Mouse (Mus musculus): ENCODE results near the gene Rpl5.
A peak's percentile ranks its signal among the peaks of the same experiment; 100 is the strongest.
"Not testable (repeated sequence)": the region's sequence is repeated elsewhere in the genome, so short reads cannot be mapped to it uniquely, and the experiment has no call there.

Gene Rpl5

DNA sequence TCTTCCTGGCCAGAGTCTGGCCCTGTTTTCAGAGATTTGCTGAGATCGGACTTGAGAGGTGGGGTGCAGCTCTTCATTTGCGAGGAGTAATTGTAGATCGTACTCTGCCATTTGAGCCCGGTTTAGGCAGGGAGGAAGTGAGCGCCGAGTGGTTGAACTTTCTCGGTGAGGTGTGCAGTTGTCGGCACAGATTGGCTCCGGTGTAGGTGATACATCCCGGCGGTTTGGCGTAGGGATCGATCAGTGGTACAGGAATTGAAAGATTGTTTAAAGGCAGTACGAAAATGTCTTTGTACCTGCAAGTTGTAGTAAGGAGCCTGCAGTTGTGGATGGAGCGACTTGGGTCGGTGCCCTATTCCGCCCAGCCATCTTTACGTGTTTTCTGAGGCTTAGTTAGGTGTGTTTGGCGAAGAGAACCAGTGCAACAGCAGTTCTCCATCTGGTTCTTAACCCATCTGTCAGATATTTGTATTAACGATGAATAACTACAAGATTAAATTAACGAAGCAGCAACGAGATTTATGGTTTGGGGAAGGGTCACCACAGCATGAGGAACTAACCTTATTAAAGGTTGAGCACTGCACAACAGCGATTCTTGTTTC is 813 bp downstream of the Rpl5 start:
- peak; percentile 25 for DNase-seq (ENCODE audit: low read depth)

DNA sequence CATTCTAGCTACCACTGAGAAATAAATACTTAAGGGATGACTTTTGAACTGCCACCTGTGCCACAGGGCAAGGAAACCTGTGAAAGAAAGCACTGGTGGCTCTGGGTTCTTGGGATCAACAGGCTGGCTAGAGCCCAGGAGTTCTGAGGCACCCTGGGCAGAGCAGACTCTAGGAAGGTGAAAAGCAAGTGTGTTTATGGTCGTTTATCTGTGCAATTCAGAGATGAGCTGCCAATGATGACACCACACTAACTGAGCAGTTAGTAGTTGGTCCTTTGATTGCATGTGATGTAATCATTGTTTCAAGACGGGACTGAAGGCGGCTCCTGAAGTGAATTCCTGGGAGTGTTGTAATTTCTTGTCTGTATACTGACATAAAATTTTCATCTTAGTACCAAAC is 4.0 kb downstream of the Rpl5 start:
- no peak for DNase-seq (ENCODE audit: low read depth)

DNA sequence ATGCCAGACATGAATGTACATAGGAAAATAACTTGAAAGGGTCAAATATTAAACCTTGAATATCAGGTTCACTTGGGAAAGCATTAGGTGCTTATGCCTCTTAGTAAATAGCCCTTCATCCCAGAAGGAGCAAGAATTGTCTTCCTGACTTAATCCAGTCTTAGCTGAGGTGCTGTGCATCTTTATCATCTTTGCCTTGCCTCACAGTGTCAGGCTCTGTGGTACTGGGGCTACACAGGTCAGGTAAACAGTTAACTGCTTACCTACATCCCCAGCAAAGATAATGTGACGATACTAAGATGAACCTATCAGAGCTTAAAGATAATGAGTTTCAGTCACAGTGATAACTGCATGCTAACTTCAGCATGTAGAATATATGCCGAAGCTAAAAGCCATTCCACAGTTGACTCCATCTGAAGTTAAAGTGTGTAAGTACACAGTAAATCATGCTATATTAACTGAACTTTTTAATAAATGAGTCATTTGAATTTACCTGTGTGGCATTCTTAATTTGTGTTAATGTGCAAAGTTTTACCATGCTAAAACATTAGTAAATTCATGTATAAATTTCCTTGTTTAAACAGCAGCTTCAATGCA is 8.3 kb downstream of the Rpl5 start:
- DNase-seq (ENCODE audit: low read depth), result no peak

DNA sequence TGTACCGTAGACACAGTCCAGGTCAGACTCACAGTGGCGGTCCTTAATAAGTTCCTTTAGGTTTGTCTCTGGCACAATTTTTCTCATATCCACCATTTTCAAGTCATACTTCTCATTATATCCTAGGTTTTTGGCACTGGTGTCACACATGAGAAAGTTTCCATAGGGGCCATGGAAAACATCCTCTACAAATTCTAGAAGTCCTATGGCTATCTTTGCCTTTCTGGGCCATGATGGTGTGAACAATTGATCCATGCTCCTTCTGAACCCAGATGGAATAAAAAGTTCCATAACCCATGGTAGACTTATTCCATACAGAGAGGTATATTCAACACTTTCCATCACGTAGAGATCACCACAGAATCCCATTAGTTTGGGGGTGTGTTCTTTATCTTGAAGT is 9.4 kb downstream of the Rpl5 start:
- DNase-seq (ENCODE audit: low read depth), result no peak

DNA sequence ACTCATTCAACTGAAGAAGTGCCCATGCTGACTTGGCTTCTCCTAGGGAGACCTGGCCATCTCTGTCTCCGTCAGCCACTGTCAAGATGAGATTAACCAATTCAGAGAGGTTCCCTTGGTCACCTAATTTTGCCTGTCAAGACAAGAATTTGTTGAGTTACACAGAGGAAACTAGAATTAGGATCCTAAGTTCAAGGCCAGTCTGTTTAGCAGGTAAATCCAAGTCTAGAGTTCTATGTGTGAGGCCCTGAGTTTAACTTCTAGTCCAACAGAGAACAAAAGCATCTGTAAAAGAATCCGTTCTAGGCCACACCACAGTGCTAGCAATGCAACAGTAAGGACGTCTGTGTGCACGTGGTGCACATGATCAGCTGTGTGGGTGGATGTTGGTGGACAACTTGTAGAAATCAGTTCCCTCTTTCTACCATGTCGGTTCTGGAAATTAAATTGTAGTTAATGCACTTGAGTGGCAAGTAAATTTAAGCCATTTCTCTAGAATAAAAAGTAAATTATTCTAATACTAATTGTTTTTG is 9.8 kb downstream of the Rpl5 start:
- DNase-seq (ENCODE audit: low read depth), result no peak

DNA sequence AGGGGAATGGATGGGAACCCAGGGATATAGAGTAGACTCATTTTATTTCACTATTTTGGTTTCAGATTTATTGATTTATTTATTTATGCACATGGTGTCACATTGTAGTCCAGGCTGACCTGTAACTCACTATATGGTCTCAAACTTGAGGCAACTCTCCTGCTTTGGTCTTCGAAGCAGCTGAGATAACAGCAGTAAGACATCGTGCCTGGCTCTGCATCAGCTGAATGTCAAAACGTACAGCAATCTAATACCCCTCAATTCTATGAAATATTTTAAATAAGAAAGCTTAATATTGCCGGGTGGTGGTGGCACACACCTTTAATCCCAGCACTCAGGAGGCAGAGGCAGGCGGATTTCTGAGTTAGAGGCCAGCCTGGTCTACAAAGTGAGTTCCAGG is 10.7 kb downstream of the Rpl5 start:
- DNase-seq (ENCODE audit: low read depth), result no peak

DNA sequence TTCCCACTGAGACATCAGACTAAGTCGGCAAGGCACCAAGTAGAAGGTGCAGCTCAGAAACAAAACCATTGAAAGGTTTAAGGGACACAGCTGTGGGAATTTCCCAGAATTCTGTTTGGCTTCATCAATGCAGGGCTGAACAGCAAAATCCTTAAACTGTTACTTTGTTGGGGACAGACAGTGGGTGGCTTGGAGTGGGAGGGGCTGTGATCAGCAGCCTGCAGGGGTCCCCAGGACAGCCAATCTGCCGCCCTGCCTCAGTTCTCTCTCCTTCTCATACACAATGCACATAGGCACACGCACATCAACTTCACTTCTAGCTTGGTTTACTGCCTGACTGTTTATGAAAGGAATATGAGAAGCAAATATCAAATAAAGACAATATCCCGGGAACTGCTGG is 15.0 kb downstream of the Rpl5 start:
- no peak for DNase-seq (ENCODE audit: low read depth)

DNA sequence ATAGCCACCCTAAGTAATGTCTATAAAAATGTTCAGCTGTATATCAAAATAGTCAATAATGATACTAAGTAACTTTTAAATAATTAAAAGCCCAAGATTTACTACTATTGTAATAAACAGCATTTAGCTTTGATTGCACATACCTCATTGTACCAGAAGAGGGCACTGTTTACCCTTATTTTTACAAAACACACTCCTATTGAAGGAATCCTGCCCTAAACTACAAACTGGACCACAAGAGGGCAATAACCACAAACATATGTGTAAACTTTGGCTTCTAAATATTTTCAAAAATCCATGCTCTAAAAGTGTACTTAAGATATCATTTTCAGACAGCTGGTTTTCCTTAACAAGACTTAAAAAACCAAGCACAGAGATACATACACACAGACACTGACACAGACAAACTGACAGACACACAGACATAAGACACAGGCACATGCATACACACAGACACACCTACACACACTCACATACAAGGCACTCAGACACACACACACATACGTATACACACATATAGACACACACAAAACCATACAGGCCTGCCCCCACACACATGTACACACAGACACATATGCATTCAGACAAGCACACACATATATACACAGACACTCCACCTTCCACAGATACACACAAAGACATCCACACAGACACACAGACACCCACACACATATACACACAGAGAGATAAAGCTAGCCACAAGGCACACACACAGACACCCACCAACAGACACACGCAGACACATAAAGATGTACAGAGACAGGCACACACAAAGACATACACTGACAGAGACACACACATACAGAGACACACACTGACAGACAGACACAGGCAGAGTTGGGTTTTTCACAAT is 21.3 kb downstream of the Rpl5 start:
- peak; percentile 68 for DNase-seq (ENCODE audit: low read depth)

DNA sequence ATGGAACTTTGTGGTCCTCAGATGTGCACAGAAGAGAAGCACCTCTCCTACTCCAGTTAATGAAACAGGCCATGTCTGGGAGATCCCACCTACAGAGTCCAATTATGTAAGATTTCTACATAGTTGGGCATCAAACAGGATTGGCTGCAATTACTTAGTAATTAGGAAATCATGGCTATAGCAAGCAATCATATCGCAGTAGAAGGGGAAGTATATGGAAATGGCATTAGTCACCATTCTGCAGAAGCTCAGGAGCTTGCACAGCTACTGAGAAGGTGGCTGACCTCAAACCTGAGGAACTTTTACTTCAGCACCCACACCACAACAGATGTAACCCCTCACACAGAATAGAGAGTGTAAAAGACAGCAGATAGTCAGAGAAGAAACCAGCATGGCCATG is 22.5 kb downstream of the Rpl5 start:
- DNase-seq (ENCODE audit: low read depth), result no peak

DNA sequence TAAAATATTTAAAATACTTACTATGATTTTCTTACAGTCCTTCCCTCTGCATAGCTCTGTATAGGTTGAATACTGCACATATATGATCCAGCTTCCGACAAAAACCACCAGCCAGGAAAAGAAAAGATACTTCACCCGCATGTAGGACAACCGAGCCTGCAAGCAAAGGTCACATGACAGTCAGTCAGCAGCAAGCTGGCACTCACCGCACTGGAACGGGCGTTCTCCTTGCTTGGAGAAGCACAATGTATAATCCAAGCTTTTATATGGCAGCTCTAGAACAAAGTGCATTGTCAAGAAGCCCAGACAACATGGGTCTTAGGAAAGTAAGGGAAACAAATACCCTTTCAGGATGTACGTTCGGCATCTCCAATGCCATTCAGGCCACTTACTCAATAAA is 24.3 kb downstream of the Rpl5 start:
- no peak for DNase-seq (ENCODE audit: low read depth)

DNA sequence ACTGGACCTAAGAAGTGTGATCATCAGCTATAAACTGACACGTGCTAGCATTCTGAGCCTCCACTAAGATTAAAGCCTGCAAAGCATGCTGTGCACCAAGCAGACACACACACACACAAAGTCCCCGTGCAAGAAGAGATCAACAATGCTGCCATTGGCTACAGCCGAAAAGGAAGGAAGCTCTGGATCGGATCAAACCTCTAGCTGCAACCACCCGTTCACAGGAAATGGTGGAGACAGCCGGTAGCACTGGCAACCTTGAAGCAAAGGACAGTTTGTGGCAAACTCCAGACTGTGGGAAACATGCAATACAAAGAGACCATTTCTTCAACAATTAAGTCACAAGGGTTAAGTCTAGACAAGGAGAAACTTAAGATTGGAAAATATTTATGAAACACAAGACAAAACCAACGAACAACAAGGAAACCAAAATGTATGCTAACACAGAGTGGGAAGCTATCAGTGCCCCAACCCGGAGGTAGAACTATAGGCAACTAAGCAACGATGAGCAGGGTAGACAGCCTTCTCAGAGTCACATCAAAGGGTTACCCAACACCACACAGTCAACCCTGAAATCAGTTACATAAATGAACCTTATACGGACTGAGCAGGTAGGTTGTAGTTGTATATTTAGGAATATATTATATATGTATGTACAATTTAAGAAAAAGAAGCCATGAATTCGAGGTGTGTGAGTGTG is 26.4 kb downstream of the Rpl5 start:
- DNase-seq (ENCODE audit: low read depth), result no peak

DNA sequence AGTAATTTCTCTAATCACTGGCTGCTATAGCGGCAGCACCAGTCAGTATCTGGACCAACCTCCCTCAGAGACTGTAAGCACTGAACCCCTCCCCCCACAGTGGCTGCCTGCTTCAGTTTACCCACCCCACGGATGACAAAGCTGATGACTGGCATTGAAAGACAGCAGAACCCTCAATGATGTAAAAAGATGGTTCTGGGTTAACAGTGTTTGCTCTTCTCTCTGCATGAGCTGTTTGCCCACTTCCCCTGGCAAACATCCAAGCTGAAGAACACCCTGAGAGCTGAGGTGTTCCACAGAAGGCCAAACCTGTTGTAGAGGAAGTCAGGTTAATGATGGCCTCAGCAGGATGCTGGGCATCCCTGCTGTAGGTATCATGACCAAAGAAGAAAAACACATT is 32.3 kb downstream of the Rpl5 start:
- DNase-seq (ENCODE audit: low read depth), result no peak

DNA sequence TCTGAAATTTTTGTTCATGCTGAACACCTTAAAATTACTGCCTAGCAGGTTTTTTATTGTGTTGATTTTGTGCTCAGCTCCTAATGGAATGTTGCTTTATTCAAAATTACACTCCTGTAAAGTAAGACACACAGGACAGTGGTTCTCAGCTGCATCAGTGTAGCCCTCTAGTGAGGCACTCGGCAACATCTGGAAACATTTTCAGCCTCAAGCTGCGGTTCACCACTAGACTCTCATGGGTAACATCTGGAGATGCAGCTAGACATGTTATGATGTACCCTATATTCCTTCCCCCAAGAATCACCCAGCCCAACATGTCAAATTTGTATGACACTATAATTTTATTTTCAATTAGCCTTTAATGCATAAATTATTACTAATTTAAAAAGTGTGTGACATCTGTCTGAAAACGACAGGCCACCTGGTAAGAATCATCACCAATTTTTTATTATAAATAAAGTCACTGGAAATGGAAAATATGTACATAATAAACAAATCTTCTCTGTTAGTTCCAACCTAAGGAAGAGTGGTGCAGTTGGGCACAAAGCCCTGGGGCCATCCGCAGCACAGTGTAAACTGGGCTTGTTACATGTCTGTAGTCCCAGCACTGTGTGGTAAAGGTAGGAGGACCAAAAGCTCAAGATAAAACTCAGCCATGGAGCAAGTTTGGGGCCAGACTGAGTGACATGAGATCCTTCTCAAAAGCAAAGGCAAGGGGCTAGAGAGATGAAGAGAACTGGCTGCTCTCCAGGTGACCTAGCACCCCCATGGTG is 33.1 kb downstream of the Rpl5 start:
- DNase-seq (ENCODE audit: low read depth), result no peak

DNA sequence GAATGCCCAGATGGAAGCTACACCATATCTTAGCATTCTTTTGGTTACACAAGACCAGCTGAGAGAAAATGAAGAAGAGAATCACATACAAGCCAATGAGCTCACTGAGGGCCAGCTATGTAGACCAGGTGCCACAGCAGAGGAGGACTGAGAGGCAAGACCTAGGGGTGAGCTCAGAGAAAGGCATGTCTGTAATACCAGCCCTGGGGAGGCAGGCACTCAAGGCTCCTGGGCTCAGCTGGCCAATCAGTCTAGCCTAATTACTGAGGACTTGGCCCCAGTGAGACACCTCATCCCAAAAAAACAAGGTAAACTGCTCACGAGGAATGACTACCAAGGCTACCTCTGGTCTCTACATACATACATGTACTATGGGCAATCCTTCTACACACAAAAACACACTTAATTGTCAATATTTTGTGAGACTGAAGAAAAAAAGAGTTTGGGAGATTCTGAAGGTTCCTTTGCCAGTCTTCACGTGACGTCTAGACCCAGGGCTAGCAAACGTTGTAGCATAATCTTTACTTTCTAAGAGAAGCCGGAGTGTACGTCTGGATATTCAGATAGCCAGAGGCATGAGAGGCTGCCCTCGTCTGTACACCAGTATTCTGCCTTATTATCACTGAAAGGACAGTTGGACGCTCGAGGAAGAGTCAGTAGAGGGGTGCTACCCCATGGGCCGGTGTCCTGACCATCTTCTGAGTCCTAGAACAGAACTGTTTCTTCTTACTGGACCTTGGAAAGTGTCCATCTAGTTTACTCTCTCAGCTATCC is 34.7 kb downstream of the Rpl5 start:
- DNase-seq (ENCODE audit: low read depth), result no peak

DNA sequence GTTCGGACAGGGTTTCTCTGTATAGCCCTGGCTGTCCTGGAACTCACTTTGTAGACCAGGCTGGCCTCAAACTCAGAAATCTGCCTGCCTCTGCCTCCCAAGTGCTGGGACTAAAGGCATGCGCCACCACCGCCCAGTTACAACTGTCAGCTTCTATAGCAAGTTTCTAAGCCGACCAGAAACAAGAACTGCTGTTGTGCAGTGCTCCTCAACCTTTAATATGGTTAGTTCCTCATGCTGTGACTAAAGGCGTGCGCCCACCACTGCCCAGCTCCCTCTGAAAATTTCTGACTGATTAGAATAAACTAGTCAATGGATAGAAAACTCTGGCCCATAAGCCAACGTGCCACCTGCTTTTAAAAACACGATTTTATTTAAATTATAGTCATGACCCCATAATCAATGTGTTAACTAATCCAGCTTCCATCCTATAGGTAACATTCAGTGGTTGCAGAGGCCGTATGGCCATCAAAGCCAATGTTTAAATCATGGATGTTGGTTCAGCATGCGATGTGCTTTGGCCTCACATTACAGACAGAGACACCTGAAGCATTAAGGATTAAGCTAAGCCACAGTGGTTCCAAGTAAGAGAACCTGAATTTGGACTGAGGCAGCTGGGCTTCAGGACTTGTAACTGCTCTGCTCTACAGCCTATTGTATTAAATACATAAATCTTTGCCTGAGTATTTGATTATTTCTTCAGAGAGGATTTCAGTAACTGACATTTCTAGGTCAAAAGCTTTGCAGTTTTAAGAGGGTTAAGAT is 36.5 kb downstream of the Rpl5 start:
- no peak for DNase-seq (ENCODE audit: low read depth)

DNA sequence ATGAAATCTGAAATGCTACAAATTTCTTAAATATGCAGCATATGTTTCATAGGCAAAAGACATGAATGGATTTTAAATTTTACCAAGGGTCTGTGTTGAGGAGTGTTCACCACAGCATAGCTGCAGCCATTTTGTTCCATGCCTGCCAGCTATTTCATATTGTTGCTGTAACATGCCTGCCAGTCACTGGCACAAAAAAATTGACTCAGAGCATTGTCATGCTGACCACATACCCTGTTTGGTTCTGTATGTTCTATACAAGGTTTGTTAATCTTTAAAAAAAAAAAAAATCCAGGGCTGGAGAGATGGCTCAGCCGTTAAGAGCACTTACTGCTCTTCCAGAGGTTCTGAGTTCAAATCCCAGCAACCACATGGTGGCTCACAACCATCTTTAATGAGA is 38.2 kb downstream of the Rpl5 start:
- not testable (repeated sequence) for DNase-seq (ENCODE audit: low read depth)

DNA sequence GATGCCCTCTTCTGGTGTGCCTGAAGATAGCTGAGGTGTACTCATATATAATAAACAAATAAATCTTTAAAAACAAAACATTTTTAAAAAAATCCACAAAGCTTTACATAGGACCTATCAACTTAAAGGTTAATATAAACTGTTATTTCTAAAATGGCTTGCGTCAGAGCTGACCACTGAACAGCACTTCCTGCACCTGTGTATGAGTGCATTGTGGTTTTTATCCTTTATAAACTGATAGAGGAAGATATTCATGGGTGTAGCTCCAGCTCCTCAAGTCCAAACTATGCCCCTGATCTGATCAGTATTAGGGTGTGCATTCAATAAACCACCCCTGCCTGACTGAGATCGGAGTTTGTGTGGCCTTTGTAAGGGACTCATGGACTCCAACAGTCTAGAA is 38.6 kb downstream of the Rpl5 start:
- DNase-seq (ENCODE audit: low read depth), result no peak

DNA sequence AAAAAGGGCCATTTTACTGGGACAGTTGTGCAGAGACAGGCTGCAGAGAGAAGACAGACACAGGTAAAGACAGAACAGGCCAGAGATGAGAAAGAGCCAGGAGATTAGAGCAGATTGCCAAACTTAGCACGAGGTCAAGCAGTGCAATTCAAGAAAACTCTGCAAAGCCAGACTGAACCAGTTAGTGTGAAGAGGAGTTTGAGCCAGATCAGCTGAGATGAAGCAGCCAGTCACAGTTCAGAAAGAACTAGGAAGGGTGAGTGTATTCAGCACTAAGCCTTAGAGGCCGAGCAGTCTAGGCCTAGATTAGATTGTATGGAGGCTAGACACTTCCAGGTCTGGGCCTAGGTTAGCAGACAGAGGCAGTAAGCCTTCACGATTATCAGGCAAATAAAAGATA is 39.4 kb downstream of the Rpl5 start:
- DNase-seq (ENCODE audit: low read depth), result no peak

DNA sequence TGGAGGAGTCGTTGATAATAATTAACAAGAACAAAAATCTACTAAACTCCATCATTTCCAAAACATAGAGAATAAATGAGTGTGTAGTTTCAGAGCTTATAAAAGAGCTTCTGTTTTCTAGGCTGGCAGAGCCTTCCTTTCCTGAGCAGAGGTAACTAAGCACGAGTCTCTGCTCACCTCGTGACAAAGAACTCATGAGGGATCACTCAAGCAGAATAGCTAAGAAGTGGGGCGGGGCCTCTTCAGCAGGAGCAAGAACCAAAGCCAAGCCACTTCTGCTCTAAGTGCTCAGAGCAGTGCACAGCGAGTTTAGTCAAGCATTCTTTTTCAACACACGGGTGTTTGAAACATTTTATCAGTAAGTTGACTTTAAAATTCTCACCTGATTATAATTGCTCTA is 40.9 kb downstream of the Rpl5 start:
- DNase-seq (ENCODE audit: low read depth), result no peak

DNA sequence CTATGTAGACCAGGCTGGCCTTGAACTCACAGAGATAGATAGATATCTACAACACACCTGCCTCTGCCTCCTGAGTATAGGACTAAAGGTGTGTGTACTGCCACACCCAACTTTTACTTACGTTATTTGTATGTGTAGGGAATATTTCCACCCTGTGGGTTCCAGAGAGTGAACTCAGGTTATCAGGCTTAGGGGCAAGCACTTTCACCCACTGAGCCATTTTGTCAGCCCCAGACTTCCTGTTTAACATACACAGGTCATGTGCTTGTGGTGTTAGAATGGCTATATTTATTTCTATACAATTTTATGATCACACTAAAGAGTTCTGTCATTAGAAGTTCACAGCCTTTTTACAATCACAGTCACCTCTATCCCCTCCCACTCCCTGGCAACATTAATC is 42.6 kb downstream of the Rpl5 start:
- no peak for DNase-seq (ENCODE audit: low read depth)

Data from c-Kit-positive CD71-negative TER-119-negative erythroid progenitor cells, embryonic 14.5 days (primary cell).